Mouse (Mus musculus) liver, embryonic 14 days (tissue): ENCODE data around the gene Gm7347. TPM values are rescaled to one million over a fixed set of nuclear protein-coding genes. Genes with fewer than 3 reads are reported as not detected.

Source experiments
- polyA plus RNA-seq: library from polyadenylated mRNA; depleted of rRNA; stranded (reverse); fragments of >200 nt; gene quantifications from 2 replicates; pipeline ENCODE4 v1.2.3, GENCODE M21; 2012; rRNA removed

Gm7347 gene
- not detected in 2 replicates for polyA plus RNA-seq

DNA sequence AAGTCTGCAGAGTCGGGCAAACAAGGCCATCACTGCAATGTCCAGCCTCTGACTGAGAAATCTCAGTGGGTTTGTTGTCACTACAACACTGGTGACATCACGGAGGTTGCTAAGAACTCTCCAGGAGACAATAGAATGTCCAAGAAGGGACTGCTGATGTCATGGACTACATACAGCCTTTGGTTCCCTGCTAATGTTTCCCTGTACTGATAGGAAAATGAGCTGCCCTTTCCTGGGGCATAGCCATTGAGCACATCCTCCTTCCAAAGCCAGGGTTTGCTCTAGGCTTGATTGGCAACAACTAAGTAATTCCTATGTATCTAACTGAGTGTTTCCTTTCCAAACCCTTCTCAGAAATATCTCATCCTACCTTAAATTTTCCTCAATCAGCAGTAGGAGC, at the start of gene Gm7347:
Gene Gm7347, minus strand, starts transcription at position 101 of the 400 bp plus-strand sequence.

DNA sequence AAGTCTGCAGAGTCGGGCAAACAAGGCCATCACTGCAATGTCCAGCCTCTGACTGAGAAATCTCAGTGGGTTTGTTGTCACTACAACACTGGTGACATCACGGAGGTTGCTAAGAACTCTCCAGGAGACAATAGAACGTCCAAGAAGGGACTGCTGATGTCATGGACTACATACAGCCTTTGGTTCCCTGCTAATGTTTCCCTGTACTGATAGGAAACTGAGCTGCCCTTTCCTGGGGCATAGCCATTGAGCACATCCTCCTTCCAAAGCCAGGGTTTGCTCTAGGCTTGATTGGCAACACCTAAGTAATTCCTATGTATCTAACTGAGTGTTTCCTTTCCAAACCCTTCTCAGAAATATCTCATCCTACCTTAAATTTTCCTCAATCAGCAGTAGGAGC, 46.9 kb upstream of the Gm7347 start, which contains the start of gene 5031410I06Rik:
Gene 5031410I06Rik, minus strand, starts transcription at position 101 of the 400 bp plus-strand sequence.

DNA sequence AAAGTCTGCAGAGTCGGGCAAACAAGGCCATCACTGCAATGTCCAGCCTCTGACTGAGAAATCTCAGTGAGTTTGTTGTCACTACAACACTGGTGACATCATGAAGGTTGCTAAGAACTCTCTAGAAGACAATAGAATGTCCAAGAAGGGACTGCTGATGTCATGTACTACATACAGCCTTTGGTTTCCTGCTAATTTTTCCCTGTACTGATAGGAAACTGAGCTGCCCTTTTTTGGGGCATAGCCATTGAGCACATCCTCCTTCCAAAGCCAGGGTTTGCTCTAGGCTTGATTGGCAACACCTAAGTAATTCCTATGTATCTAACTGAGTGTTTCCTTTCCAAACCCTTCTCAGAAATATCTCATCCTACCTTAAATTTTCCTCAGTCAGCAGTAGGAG, 30.8 kb upstream of the Gm7347 start, which contains the start of gene Gm10471:
Gene Gm10471, minus strand, starts transcription at position 101 of the 400 bp plus-strand sequence.

GRCm38 (mm10) chr5:26039458-26039857, 18.9 kb downstream of the Gm7347 start, which contains the start of gene Speer4a:
Gene Speer4a (minus strand): TSS chr5:26039558.

DNA sequence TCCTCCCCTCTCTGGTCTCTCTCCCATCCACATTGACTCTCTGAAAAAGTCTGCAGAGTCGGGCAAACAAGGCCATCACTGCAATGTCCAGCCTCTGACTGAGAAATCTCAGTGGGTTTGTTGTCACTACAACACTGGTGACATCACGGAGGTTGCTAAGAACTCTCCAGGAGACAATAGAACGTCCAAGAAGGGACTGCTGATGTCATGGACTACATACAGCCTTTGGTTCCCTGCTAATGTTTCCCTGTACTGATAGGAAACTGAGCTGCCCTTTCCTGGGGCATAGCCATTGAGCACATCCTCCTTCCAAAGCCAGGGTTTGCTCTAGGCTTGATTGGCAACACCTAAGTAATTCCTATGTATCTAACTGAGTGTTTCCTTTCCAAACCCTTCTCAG, 35.6 kb downstream of the Gm7347 start, which contains the start of gene Gm5862:
Gene Gm5862, minus strand, starts transcription at position 101 of the 400 bp plus-strand sequence.

GRCm38 (mm10) chr5:26004698-26005097, 53.7 kb downstream of the Gm7347 start, which contains the start of gene Gm1979:
Gene Gm1979 (minus strand): TSS chr5:26004798.

Other genes with a start within 250 kb of the Gm7347 start
- not detected in 2 replicates for gene Gm21663, start 116.2 kb downstream of the Gm7347 start, polyA plus RNA-seq
- gene Gm21671, start 104.2 kb downstream of the Gm7347 start, polyA plus RNA-seq = not detected in 2 replicates
- gene Gm21680, start 85.9 kb downstream of the Gm7347 start, polyA plus RNA-seq = not detected in 2 replicates
- gene Gm21698, start 69.9 kb downstream of the Gm7347 start, polyA plus RNA-seq = not detected in 2 replicates
- not detected in 2 replicates for gene Gm1979, start 53.8 kb downstream of the Gm7347 start, polyA plus RNA-seq
- not detected in 2 replicates for gene Gm5862, start 35.7 kb downstream of the Gm7347 start, polyA plus RNA-seq
- gene Speer4a, start 19.0 kb downstream of the Gm7347 start, polyA plus RNA-seq = not detected in 2 replicates
- not detected in 2 replicates for gene Gm10471, start 30.7 kb upstream of the Gm7347 start, polyA plus RNA-seq
- gene 5031410I06Rik, start 46.8 kb upstream of the Gm7347 start, polyA plus RNA-seq = not detected in 2 replicates
- not detected in 2 replicates for gene Gm10220, start 62.8 kb upstream of the Gm7347 start, polyA plus RNA-seq
- 0.01 TPM in 1 of 2 replicates, not detected in the other for gene Gm7361, start 199.1 kb upstream of the Gm7347 start, polyA plus RNA-seq